Mouse (Mus musculus) MEL (cell line): ENCODE results near the gene Pakap. TPM values are rescaled to one million over a fixed set of nuclear protein-coding genes. Genes with fewer than 3 reads are reported as not detected.

Experiments
- DNase-seq: peaks from one replicate; pipeline ENCODE4 v3.0.0; 2011; ENCODE audit warnings: low read depth, low spot score
- H3K27ac ChIP-seq: 2 replicates; pipeline ENCODE4 v1.5.1; 2012; ENCODE audit warnings: low read depth, mild to moderate bottlenecking, control low read depth, low read length, moderate library complexity; ENCODE audit not compliant: control insufficient read depth
- H3K27me3 ChIP-seq, 2 experiments: fragments of 150-350 bp in 1 of 2; sonication (generic) in 1 of 2; 2 replicates each; pipeline ENCODE4 v1.6.1; 2012; ENCODE audit warnings: low read length in 2 of 2, mild to moderate bottlenecking in 2 of 2, improper control_type of control experiment in 1 of 2, moderate library complexity in 1 of 2; ENCODE audit not compliant: insufficient read depth in 2 of 2, control insufficient read depth in 1 of 2
- H3K36me3 ChIP-seq, 2 experiments: 2 replicates each; pipeline ENCODE4 v1.6.1; 2012 to 2014; ENCODE audit warnings: low read length in 2 of 2, improper control_type of control experiment in 1 of 2, inconsistent platforms in 1 of 2, mild to moderate bottlenecking in 1 of 2; ENCODE audit not compliant: insufficient read depth in 2 of 2, control insufficient read depth in 1 of 2
- H3K4me1 ChIP-seq, 2 experiments: fragments of 150-350 bp in 1 of 2; sonication (generic) in 1 of 2; 2 replicates each; pipeline ENCODE4 v1.6.1; 2012; ENCODE audit warnings: low read length in 2 of 2, improper control_type of control experiment in 1 of 2, mild to moderate bottlenecking in 1 of 2; ENCODE audit not compliant: insufficient read depth in 2 of 2, control insufficient read depth in 1 of 2
- H3K4me3 ChIP-seq, 2 experiments: fragments of 150-350 bp in 1 of 2; sonication (generic) in 1 of 2; 2 replicates each; pipeline ENCODE4 v1.5.1; 2012; ENCODE audit warnings: low read depth in 2 of 2, low read length in 2 of 2, mild to moderate bottlenecking in 2 of 2, moderate library complexity in 2 of 2, control low read depth in 1 of 2, improper control_type of control experiment in 1 of 2; ENCODE audit not compliant: control insufficient read depth in 1 of 2, insufficient read depth in 1 of 2
- H3K79me2 ChIP-seq: 2 replicates; pipeline ENCODE4 v1.6.1; 2012; ENCODE audit warnings: mild to moderate bottlenecking, low read length, moderate library complexity; ENCODE audit not compliant: control insufficient read depth, poor library complexity, insufficient read depth
- H3K9ac ChIP-seq: 2 replicates; pipeline ENCODE4 v1.6.1; 2012; ENCODE audit warnings: low read depth, mild to moderate bottlenecking, control low read depth, low read length, moderate library complexity; ENCODE audit not compliant: control insufficient read depth, poor library complexity, severe bottlenecking
- H3K9me3 ChIP-seq: fragments of 150-350 bp; sonication (generic); replicated peaks from 2 replicates; pipeline ENCODE4 v1.6.1; 2012; ENCODE audit warnings: mild to moderate bottlenecking, low read length, improper control_type of control experiment, moderate library complexity; ENCODE audit not compliant: insufficient read depth
- BHLHE40 ChIP-seq: IDR thresholded peaks from 2 replicates; pipeline ENCODE4 v1.6.1; 2012; ENCODE audit warnings: low read depth, mild to moderate bottlenecking, inconsistent platforms, low read length, improper control_type of control experiment, borderline replicate concordance
- CHD1 ChIP-seq: IDR thresholded peaks from 2 replicates; pipeline ENCODE4 v1.6.1; 2012; ENCODE audit warnings: low read depth, mild to moderate bottlenecking, inconsistent platforms, low read length, improper control_type of control experiment
- CTCF ChIP-seq, 3 experiments: IDR thresholded peaks in 2 of 3; conservative IDR thresholded peaks in 1 of 3; 2 replicates each; pipeline ENCODE4 v1.5.1; 2011 to 2012; ENCODE audit warnings: low read length in 3 of 3, low read depth in 2 of 3, mild to moderate bottlenecking in 2 of 3, improper control_type of control experiment in 1 of 3, inconsistent platforms in 1 of 3, mixed read lengths in 1 of 3, moderate library complexity in 1 of 3; ENCODE audit not compliant: control insufficient read depth in 1 of 3, insufficient read depth in 1 of 3, poor library complexity in 1 of 3, severe bottlenecking in 1 of 3
- E2F4 ChIP-seq: IDR thresholded peaks from 2 replicates; pipeline ENCODE4 v1.6.1; 2011; ENCODE audit warnings: low read depth, low read length, improper control_type of control experiment, borderline replicate concordance
- ELF1 ChIP-seq: IDR thresholded peaks from 2 replicates; pipeline ENCODE4 v1.6.1; 2014; ENCODE audit warnings: low read depth, mild to moderate bottlenecking, inconsistent platforms, low read length, improper control_type of control experiment, moderate library complexity
- GABPA ChIP-seq: IDR thresholded peaks from 2 replicates; pipeline ENCODE4 v1.6.1; 2012; ENCODE audit warnings: low read depth, mild to moderate bottlenecking, inconsistent platforms, low read length, improper control_type of control experiment, moderate library complexity
- HCFC1 ChIP-seq: IDR thresholded peaks from 2 replicates; pipeline ENCODE4 v1.6.1; 2012; ENCODE audit warnings: low read depth, mild to moderate bottlenecking, inconsistent platforms, low read length, improper control_type of control experiment, moderate library complexity
- JUND ChIP-seq: IDR thresholded peaks from 2 replicates; pipeline ENCODE4 v1.6.1; 2011; ENCODE audit warnings: low read depth, mild to moderate bottlenecking, improper control_type of control experiment, low read length
- KAT2A ChIP-seq: conservative IDR thresholded peaks from 2 replicates; pipeline ENCODE4 v1.6.1; 2012; ENCODE audit warnings: low read depth, low read length, improper control_type of control experiment, inconsistent platforms
- MAFK ChIP-seq: IDR thresholded peaks from 2 replicates; pipeline ENCODE4 v1.6.1; 2011; ENCODE audit warnings: low read depth, mild to moderate bottlenecking, low read length, improper control_type of control experiment, borderline replicate concordance
- MXI1 ChIP-seq: IDR thresholded peaks from 2 replicates; pipeline ENCODE4 v1.6.1; 2011; ENCODE audit warnings: mild to moderate bottlenecking, low read depth, low read length, improper control_type of control experiment
- MYB ChIP-seq: IDR thresholded peaks from 2 replicates; pipeline ENCODE4 v1.6.1; 2011; ENCODE audit warnings: mild to moderate bottlenecking, low read depth, low read length, improper control_type of control experiment
- MYC ChIP-seq: IDR thresholded peaks from 2 replicates; pipeline ENCODE4 v1.6.1; 2011; ENCODE audit warnings: low read depth, mild to moderate bottlenecking, low read length, improper control_type of control experiment, moderate library complexity
- NRF1 ChIP-seq: IDR thresholded peaks from 2 replicates; pipeline ENCODE4 v1.6.1; 2014; ENCODE audit warnings: low read depth, mild to moderate bottlenecking, inconsistent platforms, low read length, improper control_type of control experiment, moderate library complexity; ENCODE audit not compliant: poor library complexity, insufficient read depth, severe bottlenecking
- POLR2A ChIP-seq, 2 experiments: IDR thresholded peaks; 2 replicates each; pipeline ENCODE4 v1.6.1; 2011 to 2012; ENCODE audit warnings: low read length in 2 of 2, mild to moderate bottlenecking in 2 of 2, control low read depth in 1 of 2, improper control_type of control experiment in 1 of 2, low read depth in 1 of 2, moderate library complexity in 1 of 2; ENCODE audit not compliant: control insufficient read depth in 1 of 2, insufficient read depth in 1 of 2, poor library complexity in 1 of 2
- POLR2AphosphoS5 ChIP-seq: IDR thresholded peaks from 2 replicates; pipeline ENCODE4 v1.6.1; 2012; ENCODE audit warnings: low read depth, borderline replicate concordance, mild to moderate bottlenecking, inconsistent platforms, low read length, moderate library complexity, mixed read lengths
- SIN3A ChIP-seq: IDR thresholded peaks from 2 replicates; pipeline ENCODE4 v1.6.1; 2012; ENCODE audit warnings: low read length, improper control_type of control experiment, inconsistent platforms
- TBP ChIP-seq: IDR thresholded peaks from 2 replicates; pipeline ENCODE4 v1.8.0; 2011; ENCODE audit warnings: low read depth, low read length, improper control_type of control experiment
- USF1 ChIP-seq: IDR thresholded peaks from 2 replicates; pipeline ENCODE4 v1.6.1; 2014; ENCODE audit warnings: low read depth, mild to moderate bottlenecking, inconsistent platforms, low read length, improper control_type of control experiment, moderate library complexity
- ZKSCAN1 ChIP-seq: IDR thresholded peaks from 2 replicates; pipeline ENCODE4 v1.6.1; 2012; ENCODE audit warnings: low read depth, mild to moderate bottlenecking, inconsistent platforms, low read length, improper control_type of control experiment, moderate library complexity
- ZMIZ1 ChIP-seq: IDR thresholded peaks from 2 replicates; pipeline ENCODE4 v1.6.1; 2012; ENCODE audit warnings: low read depth, mild to moderate bottlenecking, inconsistent platforms, low read length, improper control_type of control experiment, moderate library complexity
- polyA plus RNA-seq, 2 experiments: library from polyadenylated mRNA; stranded (reverse) in 1 of 2; unstranded in 1 of 2; fragments of >175 nt in 1 of 2; fragments of >200 nt in 1 of 2; gene quantifications; 2 replicates each; pipeline versions ENCODE4 v1.2.1 to v1.2.4; 2012; ENCODE audit warnings: low replicate concordance in 2 of 2, low read depth in 1 of 2; ENCODE audit not compliant: insufficient read length in 2 of 2, insufficient read depth in 1 of 2, missing spikeins in 1 of 2
- total RNA-seq: library from RNA; depleted of rRNA; stranded (reverse); fragments of 300-350 nt; gene quantifications from 2 replicates; pipeline ENCODE4 v1.2.3, GENCODE M21; 2012

Pakap gene
- total and polyA plus RNA-seq, 3 experiments = not detected

DNA sequence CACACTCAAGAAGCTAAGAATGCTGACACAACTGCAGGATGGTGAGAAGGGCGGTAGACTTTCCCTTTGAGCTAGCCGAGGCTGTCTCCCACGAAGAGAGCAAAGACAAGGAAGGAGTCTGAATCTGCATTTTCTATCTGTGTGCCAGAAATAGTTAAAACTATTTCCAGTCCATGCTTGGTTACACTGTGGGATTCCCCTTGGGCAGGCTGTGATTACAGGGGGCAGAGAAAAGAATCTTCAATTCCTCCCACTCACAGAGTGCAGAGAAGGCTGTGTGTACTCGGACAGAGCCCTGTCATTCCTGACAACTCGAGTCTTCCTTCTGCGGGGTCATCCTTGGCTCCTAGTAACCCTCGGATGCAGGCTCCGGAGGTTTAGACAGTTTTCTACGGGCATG lies 299.0 kb downstream of the Pakap start:
- DNase-seq = no peak
- TF ChIP-seq ZKSCAN1 (no peak), MXI1 (no peak), CTCF (IDR thresholded peaks at IDR 0.05 in 2 of 3, conservative IDR thresholded peaks at IDR 0.05 in 1 of 3; ENCODE audit: control insufficient read depth in 1 of 3, insufficient read depth in 1 of 3, low read depth in 2 of 3, low read length in 3 of 3, poor library complexity in 1 of 3, severe bottlenecking in 1 of 3) (no peak), SIN3A (no peak), MAFK (no peak), USF1 (no peak), POLR2A (IDR thresholded peaks at IDR 0.05; ENCODE audit: control insufficient read depth in 1 of 2, insufficient read depth in 1 of 2, low read depth in 1 of 2, low read length in 2 of 2, poor library complexity in 1 of 2) (no peak), POLR2AphosphoS5 (no peak), E2F4 (no peak), CHD1 (no peak), HCFC1 (no peak)
- TF ChIP-seq, all 39 proteins: peak for 0
- Histone ChIP-seq H3K36me3 (no peaks in the 10 kb centered on the region), H3K4me1 (no peaks in the 10 kb centered on the region; a peak in 1 of 4 replicates), H3K27ac (no peak overlapping the region), H3K79me2 (no peaks in the 10 kb centered on the region), H3K27me3 (no peaks in the 10 kb centered on the region), H3K4me3 (no peak overlapping the region), H3K9ac (no peak overlapping the region), H3K9me3 (no peaks in the 10 kb centered on the region)

DNA sequence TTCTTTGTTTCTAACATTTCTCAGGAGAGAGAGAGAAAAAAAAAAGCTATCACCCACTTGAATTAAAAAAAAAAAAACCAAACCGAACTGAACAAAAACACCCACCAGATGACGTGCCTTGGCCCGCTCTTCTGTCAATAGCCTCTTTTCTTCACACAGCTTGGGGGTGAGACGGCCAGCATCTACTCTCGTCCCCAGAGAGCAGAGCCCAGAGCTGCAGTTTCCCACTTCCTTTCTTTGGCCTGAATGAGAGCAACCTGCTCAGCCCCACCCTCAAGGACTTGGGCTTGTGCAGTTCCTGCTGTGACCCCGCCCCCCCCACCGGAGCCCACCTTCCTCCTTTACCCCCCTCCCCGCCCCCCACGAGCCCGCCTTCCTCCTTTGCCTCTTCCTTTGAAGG lies 299.5 kb downstream of the Pakap start:
- no peak for DNase-seq
- TF ChIP-seq MYB (no peak), KAT2A (no peak), JUND (no peak), BHLHE40 (no peak), ZMIZ1 (no peak), TBP (no peak)
- H3K27me3 ChIP-seq = no peaks in the 10 kb centered on the region

DNA sequence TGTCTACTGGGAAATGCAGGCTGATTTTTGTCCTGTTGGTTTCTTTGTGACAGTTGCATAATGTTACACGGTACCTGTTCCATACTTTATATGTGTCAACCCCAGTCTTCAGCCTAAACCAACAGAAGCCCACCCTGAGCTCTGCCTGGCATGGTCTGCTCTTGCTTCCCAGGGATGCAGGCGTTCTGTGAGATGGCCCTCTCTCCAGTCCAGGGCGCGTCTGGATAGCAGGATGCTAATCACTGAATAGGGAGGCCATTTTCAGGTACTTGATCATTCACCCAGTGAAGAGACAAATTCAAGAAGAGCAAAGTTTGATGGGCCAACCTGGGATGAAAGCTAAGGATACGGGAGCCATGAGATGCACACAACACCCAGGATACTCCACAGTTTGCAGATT lies 311.2 kb downstream of the Pakap start:
- Histone ChIP-seq H3K79me2 (no peaks in the 10 kb centered on the region), H3K9ac (no peak overlapping the region), H3K36me3 (no peaks in the 10 kb centered on the region), H3K9me3 (no peaks in the 10 kb centered on the region), H3K27ac (no peak overlapping the region), H3K4me1 (peaks cover 0 to under 1% of the 10 kb centered on the region in 2 experiments; a peak in 1 of 4 replicates), H3K4me3 (no peak overlapping the region), H3K27me3 (no peaks in the 10 kb centered on the region)
- TF ChIP-seq CTCF (IDR thresholded peaks at IDR 0.05 in 2 of 3, conservative IDR thresholded peaks at IDR 0.05 in 1 of 3; ENCODE audit: control insufficient read depth in 1 of 3, insufficient read depth in 1 of 3, low read depth in 2 of 3, low read length in 3 of 3, poor library complexity in 1 of 3, severe bottlenecking in 1 of 3) = no peak
- no peak for TF ChIP-seq NRF1
- no peak for TF ChIP-seq POLR2AphosphoS5
- no peak for TF ChIP-seq ZKSCAN1
- no peak for TF ChIP-seq JUND
- TF ChIP-seq ELF1 = no peak
- TF ChIP-seq GABPA = no peak
- no peak for TF ChIP-seq TBP
- no peak for TF ChIP-seq MYC
- no peak for TF ChIP-seq USF1
- DNase-seq = no peak

More for the DNA sequence above, 299.5 kb downstream of the Pakap start:
- H3K4me3 ChIP-seq = no peak overlapping the region
- no peak overlapping the region for H3K9ac ChIP-seq
- no peak overlapping the region for H3K27ac ChIP-seq
- no peaks in the 10 kb centered on the region for H3K9me3 ChIP-seq
- no peaks in the 10 kb centered on the region for H3K79me2 ChIP-seq
- no peaks in the 10 kb centered on the region for H3K4me1 ChIP-seq
- H3K36me3 ChIP-seq = no peaks in the 10 kb centered on the region
